Comparison of ENCODE assay signal across 28 mouse cellular contexts in the genomic region with DNA sequence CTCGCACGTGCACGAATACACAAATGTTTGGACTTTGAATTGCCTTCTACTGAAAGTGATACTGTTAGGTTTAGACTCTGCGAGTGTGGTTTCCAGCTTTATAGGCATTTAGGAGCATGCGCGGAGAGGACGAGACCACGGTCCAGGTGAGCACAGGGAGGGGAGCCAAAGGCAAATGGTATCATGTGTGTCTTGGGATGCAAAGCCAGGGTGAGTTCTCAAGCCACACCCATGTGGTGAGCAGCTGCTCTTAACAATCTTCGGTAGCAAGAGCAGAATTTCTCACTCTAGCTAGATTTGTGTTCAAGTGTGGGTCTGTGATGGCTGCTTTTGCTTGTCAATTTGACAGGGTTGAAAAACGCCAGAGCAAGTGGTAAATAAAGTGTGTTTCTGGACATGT.
"Had no signal": no experiment of that assay in that cellular context is flagged by ENCODE, and none has a peak within 500 bp of the region (broad histone marks: within the 10 kb centered on the region; RNA-seq: fewer than 3 reads in every experiment).

No protein-coding gene starts in this region.

- H3K9ac ChIP-seq: heart, embryonic 12.5 days; hindbrain, embryonic 12.5 days; hindbrain, embryonic 14.5 days; intestine, embryonic 15.5 days; kidney, embryonic 15.5 days; limb, embryonic 12.5 days; liver, embryonic 13.5 days; liver, embryonic 15.5 days; liver, postnatal 0 days had no signal

- H3K4me3 ChIP-seq: heart, adult 2 months; heart, embryonic 10.5 days; heart, embryonic 12.5 days; hindbrain, embryonic 10.5 days; hindbrain, embryonic 12.5 days; intestine, embryonic 15.5 days; kidney, embryonic 15.5 days; layer of hippocampus, adult 2 months; left cerebral cortex, adult 2 months; limb, embryonic 10.5 days; limb, embryonic 12.5 days; liver, embryonic 13.5 days; liver, embryonic 15.5 days had no signal

- H3K4me2 ChIP-seq: heart, embryonic 12.5 days; hindbrain, embryonic 12.5 days; hindbrain, embryonic 14.5 days; intestine, embryonic 15.5 days; kidney, embryonic 15.5 days; limb, embryonic 12.5 days; liver, embryonic 11.5 days; liver, embryonic 13.5 days; liver, embryonic 15.5 days had no signal

- DNase-seq: gastrocnemius, adult 2 months; gastrocnemius, postnatal 10 days; gastrocnemius, postnatal 25 days; heart, adult 2 months; heart, postnatal 10 days; heart, postnatal 4 days; kidney, postnatal 14 days; kidney, postnatal 4 days; liver; liver, embryonic 13.5 days; liver, postnatal 0 days had no signal

- H3K4me1 ChIP-seq: heart, embryonic 10.5 days; hindbrain, embryonic 10.5 days; hindbrain, embryonic 12.5 days; intestine, embryonic 15.5 days; kidney, embryonic 15.5 days; limb, embryonic 12.5 days; liver, embryonic 13.5 days; liver, embryonic 15.5 days had no signal

- ATAC-seq: hindbrain, embryonic 16.5 days; inflammation-experienced regulatory T-cells, adult 6 months; intestine, embryonic 15.5 days; intestine, postnatal 0 days; liver, postnatal 0 days had no signal

- H3K36me3 ChIP-seq: heart, embryonic 10.5 days; heart, embryonic 12.5 days; hindbrain, embryonic 10.5 days; hindbrain, embryonic 12.5 days; intestine, embryonic 15.5 days; kidney, embryonic 15.5 days; limb, embryonic 10.5 days; limb, embryonic 12.5 days; liver, embryonic 13.5 days; liver, embryonic 15.5 days had no signal

- H3K27ac ChIP-seq: gastrocnemius, adult 2 months; heart, adult 2 months; heart, embryonic 10.5 days; hindbrain, embryonic 10.5 days; hindbrain, embryonic 12.5 days; hindbrain, embryonic 14.5 days; intestine, embryonic 15.5 days; kidney, embryonic 15.5 days; kidney, postnatal 0 days; layer of hippocampus, adult 2 months; left cerebral cortex, adult 2 months; limb, embryonic 10.5 days; limb, embryonic 12.5 days; liver, embryonic 13.5 days; liver, embryonic 15.5 days had no signal

- H3K27me3 ChIP-seq: heart, embryonic 12.5 days; hindbrain, embryonic 12.5 days; intestine, embryonic 15.5 days; kidney, embryonic 15.5 days; limb, embryonic 12.5 days; liver, embryonic 13.5 days; liver, embryonic 15.5 days had no signal

- H3K9me3 ChIP-seq: heart, embryonic 10.5 days; heart, embryonic 12.5 days; hindbrain, embryonic 10.5 days; hindbrain, embryonic 12.5 days; intestine, embryonic 15.5 days; kidney, embryonic 15.5 days; limb, embryonic 10.5 days; limb, embryonic 12.5 days; liver, embryonic 13.5 days; liver, embryonic 15.5 days had no signal
